Mouse (Mus musculus) C2C12 (cell line): ENCODE results near the gene AC129217.1.

Experiments
- CEBPB ChIP-seq: IDR thresholded peaks from one replicate; pipeline ENCODE4 v1.6.1; 2011; ENCODE audit warnings: low read depth, mild to moderate bottlenecking, control low read depth, moderate library complexity
- CTCF ChIP-seq: IDR thresholded peaks from one replicate; pipeline ENCODE4 v1.5.1; 2011; ENCODE audit not compliant: control insufficient read depth, insufficient read depth, insufficient read length
- MAX ChIP-seq: IDR thresholded peaks from one replicate; pipeline ENCODE4 v1.6.1; 2011; ENCODE audit warnings: mild to moderate bottlenecking, control low read depth
- MYOD1 ChIP-seq: IDR thresholded peaks from one replicate; pipeline ENCODE4 v1.6.1; 2011; ENCODE audit warnings: low read depth; ENCODE audit not compliant: control insufficient read depth, insufficient read length
- MYOG ChIP-seq: IDR thresholded peaks from one replicate; pipeline ENCODE4 v1.6.1; 2011; ENCODE audit not compliant: control insufficient read depth, insufficient read length; ENCODE audit errors: extremely low read depth
- USF1 ChIP-seq: IDR thresholded peaks from one replicate; pipeline ENCODE4 v1.6.1; 2011; ENCODE audit warnings: low read depth, mild to moderate bottlenecking, control low read depth, moderate library complexity

DNA sequence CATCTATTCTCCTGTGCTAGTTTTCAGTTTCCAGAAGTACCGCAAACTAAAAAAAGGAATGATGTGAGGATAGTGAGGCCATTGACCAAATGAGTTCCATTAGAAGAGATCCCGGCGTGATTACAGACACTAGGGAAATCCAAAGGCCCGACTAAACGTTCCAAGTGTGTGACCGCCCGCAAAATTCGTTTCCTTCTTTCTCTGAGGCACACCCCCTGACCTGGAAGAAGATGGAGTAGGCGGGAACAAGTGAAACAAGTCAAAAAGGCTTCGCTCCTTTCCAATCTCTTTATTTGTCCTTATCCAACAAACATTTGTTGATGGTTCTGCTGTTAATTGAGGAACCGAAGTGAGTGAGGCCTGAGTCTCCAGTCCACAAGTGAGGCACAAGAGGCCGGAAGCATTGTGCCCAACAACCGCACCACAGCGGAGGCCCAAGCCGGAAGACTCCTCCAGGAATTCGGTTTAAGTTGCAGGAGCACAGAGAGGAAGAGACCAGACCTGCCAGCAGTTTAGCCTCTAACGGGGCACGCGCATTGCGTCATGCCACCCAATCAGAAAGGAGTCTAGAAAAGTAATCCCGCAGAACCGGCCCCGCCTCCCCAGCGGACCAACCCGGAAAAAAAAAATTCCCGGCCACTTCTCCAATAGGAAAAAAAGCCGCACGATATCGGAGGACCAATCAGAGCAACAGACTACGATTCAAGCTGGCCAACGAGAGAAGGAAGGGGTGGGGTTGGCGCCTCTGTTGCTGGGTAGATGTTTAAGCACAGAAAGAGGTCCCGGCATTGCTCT lies 10.6 kb upstream of the AC129217.1 start, which contains the start of gene Ttc9c:
- peak; percentile 36 for TF ChIP-seq USF1
- no peak for TF ChIP-seq CTCF
- no peak for TF ChIP-seq MYOD1
- TF ChIP-seq MYOG = no peak
- peak; percentile 40 for TF ChIP-seq MAX
- peak; percentile 91 for TF ChIP-seq CEBPB
